Mouse (Mus musculus) cerebellum, adult 9-11 months (tissue): ENCODE measurements around the gene Polr2a.

ENCODE experiments used
- DNase-seq: peaks from one replicate; pipeline ENCODE4 v3.0.0; 2022

The Polr2a gene

DNA sequence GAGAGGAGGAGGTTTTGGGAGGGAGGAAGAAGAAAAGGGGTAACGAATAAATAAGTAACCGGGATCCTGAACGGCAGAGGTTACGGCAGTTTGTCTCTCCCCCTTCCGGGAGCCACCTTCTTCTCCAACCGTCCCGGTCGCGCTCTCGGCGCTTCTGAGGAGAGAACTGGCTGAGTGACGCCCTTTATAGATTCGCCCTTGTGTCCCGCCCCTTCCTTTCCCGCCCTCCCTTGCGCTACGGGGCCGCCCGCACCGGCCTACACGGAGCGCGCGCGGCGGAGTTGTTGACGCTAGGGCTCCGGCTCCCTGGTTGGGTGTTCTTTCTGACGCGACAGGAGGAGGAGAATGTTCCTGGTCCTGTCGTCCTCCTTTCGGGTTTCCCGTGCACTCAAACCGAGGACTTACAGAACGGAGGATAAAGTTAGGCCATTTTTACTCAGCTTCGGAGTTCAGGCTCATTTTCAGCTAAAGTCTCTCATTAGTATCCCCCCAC, at the start of gene Polr2a:
Polr2a (minus strand) TSS at position 160 of the 493 bp plus-strand sequence.
- peak; percentile 98 for DNase-seq

DNA sequence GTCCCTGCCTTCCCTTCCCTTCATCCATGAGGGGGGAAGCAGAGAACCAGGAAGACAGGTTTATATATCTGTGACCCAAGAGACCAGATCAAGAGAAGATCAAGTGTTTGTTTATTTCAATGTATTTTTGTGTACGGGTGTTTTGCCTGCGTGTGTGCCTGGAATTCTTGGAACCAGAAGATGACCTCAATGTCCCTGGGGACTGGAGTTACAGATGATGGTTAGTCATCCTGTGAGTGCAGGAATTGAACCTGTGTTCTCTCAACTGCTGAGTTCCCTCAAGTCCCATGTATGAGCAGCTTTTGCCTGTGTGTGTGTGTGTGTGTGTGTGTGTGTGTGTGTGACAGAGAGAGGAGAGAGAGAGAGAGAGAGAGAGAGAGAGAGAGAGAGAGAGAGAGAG, 49.2 kb upstream of the Polr2a start:
- DNase-seq = no peak

DNA sequence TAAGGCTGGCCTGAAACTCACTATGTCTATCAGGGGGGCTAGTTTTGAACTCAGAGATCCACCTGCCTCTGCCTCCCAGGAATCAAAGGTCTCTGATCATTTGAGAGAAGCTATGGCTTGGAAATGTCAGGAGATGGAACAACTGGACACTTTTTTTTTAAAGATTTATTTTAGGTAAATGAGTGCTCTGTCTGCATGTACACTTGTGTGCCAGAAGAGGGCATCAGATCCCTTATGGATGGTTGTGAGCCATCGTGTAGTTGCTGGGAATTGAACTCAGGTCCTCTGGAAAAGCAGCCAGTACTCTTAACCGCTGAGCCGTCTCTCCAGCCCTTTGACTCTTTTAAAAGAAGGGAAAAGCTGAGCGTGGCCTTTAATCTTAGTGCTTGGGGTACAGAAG, 47.9 kb upstream of the Polr2a start:
- no peak for DNase-seq

DNA sequence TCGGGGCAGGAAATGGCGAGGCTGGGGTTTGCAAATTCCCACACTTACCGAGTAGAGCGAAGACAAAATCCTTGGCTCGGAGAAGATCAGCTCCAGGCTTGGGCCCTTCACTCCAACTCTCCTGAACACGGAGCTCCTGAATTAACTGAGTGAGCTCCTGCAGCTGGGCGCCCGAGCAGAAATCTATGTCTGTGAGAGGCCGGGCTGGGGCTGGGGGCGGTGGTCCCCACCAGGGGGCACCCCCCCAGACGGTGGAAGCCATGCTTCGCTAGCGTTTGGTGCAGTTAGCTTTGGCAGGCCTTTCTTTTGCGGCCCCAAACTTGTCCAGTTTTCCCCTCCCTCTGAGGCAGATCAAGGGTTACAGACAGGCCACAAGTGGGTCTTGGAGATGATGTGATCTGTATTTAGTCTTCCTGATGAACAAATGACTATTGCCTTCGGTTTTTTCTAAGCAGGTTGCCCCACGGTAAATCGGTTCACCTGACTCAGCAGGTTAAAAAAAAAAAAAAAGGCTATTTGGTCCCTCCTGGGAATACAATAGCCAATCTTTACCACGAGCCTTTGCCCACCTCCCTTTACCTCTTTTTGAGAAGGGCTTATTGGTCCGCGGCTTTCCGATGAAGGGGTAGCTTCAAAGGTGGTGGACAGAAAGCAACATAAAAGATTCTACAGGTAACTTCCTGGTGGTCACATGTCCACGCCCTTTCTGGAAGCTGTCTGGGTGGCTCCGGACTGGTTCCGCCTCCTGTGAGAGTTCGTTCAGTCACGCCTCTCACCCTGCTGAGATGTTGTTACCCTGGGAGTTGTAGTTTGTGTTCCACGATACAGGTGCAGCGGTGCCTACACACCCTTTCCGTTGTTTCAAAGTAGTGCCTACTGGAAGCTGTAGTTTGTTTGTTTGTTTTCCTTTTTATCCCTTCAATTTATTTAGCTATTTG, 46.8 kb upstream of the Polr2a start, which contains the start of gene Tmem102:
Tmem102 (minus strand) TSS at position 653 of the 938 bp plus-strand sequence.
- no peak for DNase-seq

DNA sequence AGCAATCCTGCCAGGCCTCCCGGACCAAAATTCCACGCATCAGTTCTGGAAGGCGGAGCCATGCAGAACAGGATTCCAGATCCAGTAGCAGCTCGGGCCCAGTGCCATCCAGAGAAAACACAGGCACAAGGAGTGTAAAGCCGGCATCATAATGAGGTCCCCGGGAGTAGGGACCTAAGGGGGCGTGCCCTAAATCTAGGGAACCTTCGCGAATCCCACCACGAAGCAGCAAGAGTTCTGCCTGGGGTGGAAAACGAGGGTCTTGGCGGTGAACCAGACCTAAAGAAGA, 46.2 kb upstream of the Polr2a start:
- no peak for DNase-seq

DNA sequence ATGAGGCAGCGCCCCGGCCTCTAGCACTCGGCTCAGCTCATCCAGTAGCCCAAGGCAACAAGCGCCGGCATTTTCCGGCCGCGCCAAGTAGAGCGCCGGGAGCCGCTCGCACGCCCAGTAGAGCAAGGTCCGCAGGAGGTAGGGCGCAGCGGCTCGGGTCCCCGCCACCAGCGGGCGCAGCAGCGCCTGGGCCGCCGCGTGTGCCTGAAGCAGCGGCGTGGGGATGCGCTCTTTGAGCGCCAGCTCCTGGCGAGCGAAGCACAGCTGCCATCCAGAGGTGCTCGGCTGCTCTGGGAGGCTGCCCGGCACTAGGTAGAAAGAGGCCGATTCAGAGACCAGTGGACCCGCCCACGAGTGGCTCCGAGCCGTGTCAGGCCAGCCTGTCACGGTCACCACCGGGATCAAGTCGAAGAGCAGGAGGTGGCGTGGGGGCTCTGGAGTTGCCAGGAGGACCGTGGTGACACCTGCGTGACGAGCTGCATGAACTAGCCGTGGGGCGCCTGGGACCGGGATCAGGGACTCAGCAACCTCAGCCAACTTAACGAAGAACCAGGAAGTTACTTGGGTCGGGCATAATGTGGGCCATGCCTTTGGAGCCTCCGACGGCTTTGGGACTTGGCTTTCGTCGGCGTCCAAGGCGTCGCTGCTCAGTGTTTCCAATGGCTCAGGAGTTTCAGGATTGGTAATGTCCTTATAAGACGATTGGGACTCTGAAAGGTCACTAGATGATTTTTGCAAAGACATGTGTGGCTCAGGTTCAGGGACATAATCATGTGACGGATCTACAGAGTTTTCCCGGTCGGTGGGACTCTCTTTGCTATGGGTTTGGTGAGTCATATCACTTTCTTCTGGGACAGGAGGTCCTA, 45.6 kb upstream of the Polr2a start:
- no peak for DNase-seq

DNA sequence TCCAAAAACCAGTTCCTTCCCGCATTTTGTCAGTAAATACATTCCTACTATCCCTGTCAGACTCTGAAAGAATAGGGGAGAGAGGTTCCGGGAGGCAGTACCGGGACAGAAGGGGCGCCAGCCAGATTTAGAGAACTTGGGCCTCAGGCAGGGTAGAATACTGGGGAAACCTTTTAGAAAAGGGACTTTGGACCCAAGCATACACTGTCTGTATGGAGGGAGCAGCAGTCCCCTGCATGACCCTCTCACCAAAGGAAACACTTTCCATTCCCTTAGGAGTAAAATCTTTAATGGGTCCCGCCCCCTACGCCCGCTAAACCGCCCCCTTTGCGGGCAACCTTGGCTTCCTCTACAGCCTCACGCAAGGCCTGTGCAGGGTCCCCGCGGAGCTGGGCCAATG, 44.9 kb upstream of the Polr2a start:
- no peak for DNase-seq

DNA sequence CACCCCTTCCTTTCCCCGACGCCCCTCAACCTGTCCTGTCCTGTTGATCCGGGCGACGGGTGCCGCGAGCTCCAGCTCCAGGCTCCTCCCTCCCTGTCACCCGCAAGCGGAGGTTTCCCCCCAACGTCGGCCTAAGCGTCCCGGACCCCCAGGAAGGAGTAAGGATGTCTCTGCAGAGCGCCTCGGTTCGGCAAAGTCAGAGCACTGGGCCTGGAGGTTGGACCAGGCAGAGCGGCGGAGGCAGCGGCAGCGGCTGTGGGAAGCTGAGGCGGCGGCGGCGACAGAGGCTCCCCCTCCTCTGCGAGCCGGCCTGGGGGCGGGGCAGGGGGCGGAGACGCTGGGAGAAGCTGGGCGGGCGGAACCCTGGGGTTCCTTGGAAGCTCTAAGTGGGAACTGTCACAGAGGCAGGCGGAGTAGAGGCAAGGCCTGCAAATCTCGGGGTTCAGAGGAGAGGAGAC, 44.2 kb upstream of the Polr2a start:
- DNase-seq = peak; percentile 65

DNA sequence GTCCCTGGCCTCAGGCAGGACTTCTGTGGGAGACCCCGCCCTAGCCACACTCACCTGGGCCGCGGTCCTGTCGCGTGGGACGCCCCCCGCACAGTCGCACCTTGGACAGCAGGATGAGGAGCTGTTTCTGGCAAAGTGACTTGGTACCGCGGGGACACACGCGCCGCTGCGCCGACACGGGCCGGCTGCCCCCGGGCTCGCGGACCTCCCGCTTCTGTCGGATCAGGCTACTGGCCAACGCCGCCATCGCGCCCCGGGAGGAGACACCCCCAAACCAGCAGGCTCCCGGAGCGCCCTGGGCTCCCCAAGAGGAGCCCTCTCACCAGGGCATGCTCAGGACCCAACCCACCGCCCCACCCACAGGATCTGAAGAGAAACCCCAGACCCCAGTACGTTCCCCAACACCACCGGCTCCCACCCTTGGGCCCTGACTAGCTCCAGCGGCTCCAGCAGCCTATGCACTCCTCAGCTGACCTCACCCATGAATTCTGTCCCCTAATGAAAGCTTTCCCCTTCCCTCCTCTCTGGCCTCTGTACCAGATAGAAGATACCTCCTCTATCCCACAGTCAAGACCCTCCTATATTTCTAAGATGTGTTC, 43.0 kb upstream of the Polr2a start, which contains the start of gene Fgf11:
Fgf11 (minus strand) TSS at position 479 of the 599 bp plus-strand sequence.
- no peak for DNase-seq

DNA sequence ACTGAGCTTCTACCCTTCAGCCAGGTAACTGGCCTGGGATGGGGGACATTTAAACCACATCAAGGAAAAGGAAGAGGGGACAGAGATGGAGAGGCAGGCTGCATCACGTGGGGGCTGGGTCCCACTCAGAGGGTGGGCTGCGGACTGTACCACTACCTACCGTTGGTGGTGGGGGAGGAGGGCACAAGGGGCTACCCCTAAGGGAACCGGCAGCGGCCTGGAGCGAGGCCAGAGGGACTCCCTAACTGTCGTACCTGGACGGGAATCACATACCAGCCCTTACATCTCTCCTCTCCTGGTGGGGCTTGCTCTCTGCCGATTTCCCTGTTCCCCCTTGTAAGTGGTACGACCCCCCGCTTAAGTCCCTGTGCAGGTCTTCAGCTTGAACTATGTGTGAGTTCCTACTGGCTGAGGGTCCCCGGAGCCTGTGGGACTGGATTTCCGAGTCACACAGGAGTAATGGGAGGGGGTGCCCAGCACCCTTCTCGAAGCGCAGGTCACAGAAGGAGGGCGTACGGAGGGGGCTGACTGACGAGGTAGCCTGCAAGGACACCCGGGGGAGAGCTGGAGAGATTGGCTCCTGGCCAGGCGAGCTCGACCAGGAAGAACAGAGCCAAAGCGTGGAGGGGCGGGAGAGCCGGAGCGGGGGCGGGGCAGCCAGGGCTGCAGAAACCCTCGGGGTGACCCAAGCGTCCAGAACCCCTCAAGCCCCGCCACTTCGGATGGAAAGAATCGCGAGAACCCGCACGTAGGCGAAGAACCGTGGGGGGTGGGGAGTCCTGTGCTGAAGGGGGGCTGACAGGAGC, 42.2 kb upstream of the Polr2a start:
- DNase-seq = peak; percentile 54

DNA sequence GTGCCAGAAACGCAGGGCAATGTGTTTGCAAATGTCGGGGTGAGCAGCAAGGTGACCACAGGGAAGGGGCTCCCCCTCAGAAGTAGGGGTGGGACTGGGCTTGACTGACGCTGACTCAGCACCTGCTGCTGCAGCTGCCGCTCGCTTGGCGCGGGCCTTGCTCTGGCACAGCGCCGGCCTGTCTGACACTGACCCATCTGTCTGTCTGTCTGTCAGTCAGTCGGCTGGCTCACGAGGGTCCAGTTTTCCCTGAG, 41.6 kb upstream of the Polr2a start:
- DNase-seq = no peak

DNA sequence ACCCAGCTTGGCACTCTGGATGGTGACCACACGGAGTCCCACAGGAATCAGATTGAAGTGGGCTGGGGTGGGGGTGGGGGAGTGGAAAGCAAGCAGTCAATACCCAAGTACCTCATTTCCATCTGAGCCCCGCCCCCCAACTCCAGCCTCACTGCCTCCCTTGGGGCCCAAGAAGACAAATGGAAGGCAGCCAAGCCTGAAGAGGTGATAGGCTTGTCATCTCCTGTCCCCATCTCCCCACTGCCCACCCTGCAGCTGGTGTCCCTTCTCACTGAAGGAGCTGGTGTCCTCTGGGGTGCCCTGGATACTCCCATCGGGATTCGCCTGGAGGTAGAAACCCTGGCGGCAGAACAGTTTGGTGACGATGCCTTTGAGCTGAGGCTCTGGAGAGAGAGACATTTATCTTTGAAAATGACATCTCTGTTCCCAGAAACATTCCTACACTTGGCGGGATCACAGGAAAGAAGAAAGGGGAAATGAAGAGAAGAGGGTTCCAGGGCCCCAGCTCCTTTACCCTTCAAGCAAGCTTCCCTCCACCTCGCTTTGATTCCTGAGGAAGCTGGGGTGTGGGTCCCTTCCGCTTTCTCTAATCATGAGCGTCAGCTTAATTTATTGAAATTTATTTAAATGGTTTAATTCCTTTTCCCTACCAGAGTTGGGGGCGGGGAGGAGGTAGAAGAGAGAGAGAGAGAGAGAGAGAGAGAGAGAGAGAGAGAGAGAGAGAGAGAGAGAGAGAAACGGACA, 41.1 kb upstream of the Polr2a start:
- DNase-seq = no peak

DNA sequence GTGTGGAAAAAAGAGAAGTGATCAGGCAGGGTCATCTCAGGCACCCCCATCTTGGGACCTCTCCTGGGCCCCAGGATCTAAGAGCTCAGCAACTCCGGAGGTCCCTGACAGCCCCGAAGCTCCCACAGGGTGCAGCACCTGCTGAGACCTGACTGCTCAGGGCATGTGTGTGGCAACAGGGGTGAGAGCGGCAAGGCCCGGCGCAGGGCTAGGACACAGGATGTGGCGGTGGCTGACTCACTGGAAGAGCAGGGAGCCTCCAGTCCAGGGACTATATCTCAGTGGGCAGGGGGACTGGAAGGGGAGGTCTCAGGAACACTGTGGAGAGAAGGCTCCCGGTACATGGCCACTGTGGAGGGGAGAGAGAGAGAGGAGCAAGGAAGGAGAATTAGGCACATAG, 39.5 kb upstream of the Polr2a start:
- DNase-seq = no peak

DNA sequence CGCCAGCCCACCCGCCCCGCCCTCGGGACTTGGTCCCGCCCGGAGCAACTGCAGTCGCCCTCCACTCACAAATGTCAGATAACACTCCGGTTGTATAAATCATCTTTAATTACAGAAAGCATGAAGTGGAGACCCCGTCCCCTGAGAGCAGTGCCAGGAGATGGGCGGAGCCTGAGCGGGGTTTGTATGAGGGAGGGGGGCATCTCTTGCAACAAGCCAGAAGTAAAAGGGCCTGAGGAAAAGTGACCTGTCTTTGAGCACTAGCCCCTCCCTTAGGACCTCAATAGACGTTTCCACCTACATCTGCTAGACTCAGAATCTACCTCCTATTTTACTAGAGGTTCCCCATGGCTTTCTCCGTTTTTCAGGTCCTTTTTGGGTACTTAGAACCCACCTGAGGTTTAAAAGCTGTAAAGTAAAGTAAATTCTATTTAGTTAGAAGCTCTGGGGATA, 37.6 kb upstream of the Polr2a start:
- DNase-seq = peak; percentile 52

DNA sequence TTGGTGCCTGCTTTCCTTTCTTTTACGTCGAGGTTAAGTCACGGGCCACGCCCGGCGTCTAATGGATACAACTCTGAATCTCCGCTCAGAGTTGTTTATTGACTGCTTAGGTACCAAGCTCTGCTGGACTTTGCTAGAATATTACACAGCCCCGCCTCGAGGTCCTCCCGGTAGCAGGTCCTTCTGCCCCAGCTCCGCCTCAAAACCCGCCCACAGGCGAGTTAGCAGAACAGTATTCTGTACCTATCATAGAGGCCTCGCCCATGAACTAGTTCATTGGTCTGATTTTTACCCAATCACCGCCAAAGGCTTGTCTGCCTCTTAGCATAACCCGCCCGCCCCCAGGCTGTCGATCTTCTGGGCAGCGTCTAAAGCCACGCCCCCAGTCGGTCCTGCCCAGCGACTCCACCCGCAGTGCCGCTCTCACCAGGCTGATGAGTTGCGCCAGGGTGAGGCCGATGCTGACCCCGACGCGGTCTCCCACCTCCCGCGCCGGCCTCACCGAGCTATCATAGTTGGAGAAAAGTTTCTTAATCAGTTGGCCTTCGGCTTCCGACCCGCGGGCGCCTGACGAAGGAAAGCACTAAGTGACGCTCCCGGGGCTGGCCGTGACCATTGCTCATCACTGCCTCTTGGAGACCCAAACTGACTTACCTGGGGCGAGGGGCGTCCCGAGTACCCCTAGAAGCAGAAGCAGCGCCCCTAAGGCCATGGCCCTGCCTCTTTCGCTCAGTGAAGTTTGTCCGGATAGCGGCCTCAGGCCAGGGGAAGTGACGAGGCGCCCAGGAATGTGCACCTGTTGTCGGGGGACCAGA, 36.9 kb upstream of the Polr2a start, which contains the start of gene Chrnb1:
Chrnb1 (minus strand) TSS at position 776 of the 815 bp plus-strand sequence.
- peak; percentile 95 for DNase-seq

DNA sequence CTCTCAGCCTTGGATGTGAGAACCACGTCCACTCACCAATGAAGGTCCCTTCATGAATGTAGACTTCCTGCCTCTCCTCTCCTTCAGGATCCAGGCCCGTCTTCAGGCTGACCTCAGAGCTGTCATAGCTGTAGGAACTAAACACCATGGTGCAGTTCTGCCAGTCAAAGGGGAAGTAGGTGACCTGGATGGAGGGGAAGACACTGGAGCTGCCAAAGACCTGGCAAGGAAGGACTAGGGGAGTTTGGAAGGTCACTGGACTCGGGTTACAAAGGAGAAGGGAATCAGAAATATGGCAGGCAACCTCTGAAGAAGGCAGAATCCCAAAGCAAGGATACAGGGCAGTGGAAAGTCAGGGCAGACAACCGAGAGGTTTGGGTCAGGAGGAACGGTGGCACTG, 35.0 kb upstream of the Polr2a start:
- no peak for DNase-seq

DNA sequence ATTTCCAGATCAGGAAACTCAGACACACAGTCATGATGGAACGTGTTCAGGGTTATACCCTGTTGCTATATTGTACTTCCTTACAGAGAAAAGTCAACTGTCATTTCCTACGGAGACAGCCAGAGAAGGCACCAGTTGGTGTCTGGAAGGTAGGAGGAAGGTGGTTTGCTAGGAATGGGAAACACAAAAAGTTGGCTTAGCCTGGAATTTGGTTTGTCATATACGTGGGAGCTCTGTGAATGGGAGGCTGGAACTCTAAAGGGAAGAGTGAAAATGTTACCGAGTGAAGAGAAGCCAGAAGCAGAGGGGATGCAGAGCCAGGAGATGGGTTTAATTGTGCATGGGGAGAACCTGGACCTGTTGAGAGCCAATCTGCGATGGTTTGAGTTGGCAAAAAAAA, 33.0 kb upstream of the Polr2a start:
- no peak for DNase-seq

DNA sequence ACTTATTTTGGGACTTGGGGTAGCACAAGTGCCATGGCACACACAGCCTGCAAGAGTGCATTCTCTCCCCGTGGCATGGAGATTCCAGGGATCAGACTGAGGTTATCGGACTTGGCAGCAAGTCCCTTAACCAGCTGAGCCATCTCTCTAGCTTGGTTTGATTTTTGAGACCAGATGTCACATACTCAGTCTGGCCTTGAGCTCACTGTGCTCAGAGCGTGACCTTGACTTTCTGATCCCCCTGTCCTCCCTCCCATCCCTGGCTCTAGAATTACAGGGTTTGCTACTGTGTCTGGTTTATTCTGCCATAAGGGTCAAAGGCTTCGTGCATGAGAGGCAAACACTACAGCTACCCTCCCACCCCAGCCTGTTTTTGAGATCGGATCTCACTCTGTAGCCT, 31.0 kb upstream of the Polr2a start:
- no peak for DNase-seq

DNA sequence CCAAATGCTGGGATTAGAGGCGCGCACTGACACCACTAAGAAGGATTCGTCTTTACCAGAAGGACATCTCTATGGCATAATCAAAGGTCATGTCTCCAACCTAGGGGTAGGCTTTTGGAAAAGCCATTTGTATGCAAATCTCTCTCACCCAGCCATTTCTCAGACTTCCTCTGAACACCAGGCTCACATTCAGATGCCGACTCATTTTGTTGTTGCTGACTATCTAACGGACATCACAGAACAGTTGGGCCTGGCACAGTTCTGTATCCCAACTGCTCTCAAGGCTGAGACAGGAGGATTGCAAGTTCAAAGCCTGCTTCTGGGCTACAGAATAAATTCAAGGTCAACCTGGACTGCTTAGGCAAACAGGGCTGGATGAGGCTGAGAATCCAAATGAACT, 28.9 kb upstream of the Polr2a start:
- DNase-seq = no peak

DNA sequence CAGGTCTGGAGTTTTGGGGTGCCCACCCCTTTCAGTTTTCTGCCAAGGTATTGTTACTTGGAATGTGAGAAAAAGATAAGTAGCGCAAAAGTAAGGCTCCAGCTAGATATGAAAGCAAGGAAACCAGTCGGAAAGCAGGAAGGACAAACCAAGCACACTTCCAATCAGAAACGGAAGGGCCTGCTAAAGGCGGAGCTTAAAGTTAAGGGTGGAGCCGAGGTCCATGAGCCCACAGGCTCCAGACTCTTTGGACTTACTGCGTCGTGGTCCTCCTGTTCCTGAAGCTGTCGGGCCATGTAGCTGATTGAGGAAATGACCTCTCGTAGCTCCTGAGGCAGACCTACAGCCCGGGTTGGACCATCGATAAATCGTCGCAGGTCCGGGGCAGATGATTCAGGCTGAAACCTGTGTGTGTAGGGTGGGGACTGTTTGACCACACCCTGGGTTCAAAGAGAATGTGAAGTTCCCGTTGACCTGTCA, 26.4 kb upstream of the Polr2a start:
- DNase-seq = no peak

DNA sequence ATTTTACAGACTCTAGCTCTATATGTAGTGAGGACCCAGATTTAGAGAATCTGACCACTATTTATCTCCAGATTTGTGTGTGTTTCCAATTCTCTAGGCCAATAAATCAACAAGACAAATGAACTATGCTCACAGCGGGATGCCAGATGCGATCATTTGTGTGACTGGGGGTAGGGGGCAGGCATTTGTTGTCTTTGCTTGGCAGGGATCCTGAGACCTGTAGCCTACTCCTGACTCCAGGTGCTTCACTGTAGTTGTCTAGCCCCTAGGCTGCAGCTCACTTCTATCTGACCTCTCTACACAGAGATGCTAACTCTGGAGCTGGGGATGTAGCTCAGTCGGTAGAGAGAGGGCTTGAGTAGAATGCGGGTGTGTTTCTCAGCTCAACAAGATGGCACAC, 23.4 kb upstream of the Polr2a start:
- DNase-seq = no peak
